Mouse (Mus musculus) CH12.LX (cell line): ENCODE measurements at regions not wholly inside any gene's neighbourhood (a gene's known extent, or its start where the extent isn't known, plus 50 kb on each side); places are given as distances from the start of the nearest gene placed in this dataset.

Experiments
- DNase-seq: peaks from one replicate; pipeline ENCODE4 v3.0.0-alpha.2; 2013; ENCODE audit errors: extremely low read depth
- H3K27ac ChIP-seq: 2 replicates; pipeline ENCODE4 v1.5.1; 2012; ENCODE audit warnings: low read depth, mild to moderate bottlenecking, control low read depth, moderate library complexity; ENCODE audit not compliant: insufficient read depth
- H3K27me3 ChIP-seq: replicated peaks from 2 replicates; pipeline ENCODE3; 2012; ENCODE audit warnings: inconsistent platforms
- H3K36me3 ChIP-seq, 2 experiments: replicated peaks in 1 of 2; 2 replicates each; pipeline versions ENCODE3 to v1.6.1; 2012; ENCODE audit warnings: inconsistent platforms in 1 of 2, low read length in 1 of 2, mild to moderate bottlenecking in 1 of 2, mixed read lengths in 1 of 2, moderate library complexity in 1 of 2; ENCODE audit not compliant: control insufficient read depth in 1 of 2, insufficient read depth in 1 of 2
- H3K4me1 ChIP-seq, 2 experiments: 2 replicates each; pipeline ENCODE4 v1.6.1; 2012; ENCODE audit warnings: inconsistent platforms in 1 of 2, moderate library complexity in 1 of 2; ENCODE audit not compliant: insufficient read depth in 2 of 2, control insufficient read depth in 1 of 2
- H3K4me2 ChIP-seq: 2 replicates; pipeline ENCODE4 v1.6.1; 2012; ENCODE audit warnings: low read depth, mild to moderate bottlenecking, control low read depth; ENCODE audit not compliant: poor library complexity, insufficient read depth, severe bottlenecking
- H3K4me3 ChIP-seq, 3 experiments: fragments of 150-350 bp in 1 of 3; sonication (generic) in 1 of 3; replicated peaks in 1 of 3; 2 replicates each; pipeline versions ENCODE3 to v1.5.1; 2011 to 2012; ENCODE audit warnings: low read depth in 2 of 3, low read length in 2 of 3, mild to moderate bottlenecking in 2 of 3, moderate library complexity in 2 of 3, control low read depth in 1 of 3, improper control_type of control experiment in 1 of 3, inconsistent platforms in 1 of 3, mixed read lengths in 1 of 3; ENCODE audit not compliant: poor library complexity in 1 of 3
- H3K79me2 ChIP-seq: replicated peaks from 2 replicates; pipeline ENCODE4 v1.6.1; 2012; ENCODE audit warnings: mild to moderate bottlenecking, moderate library complexity; ENCODE audit not compliant: control insufficient read depth, poor library complexity, insufficient read depth, severe bottlenecking; ENCODE audit errors: extremely low read depth
- H3K9ac ChIP-seq: 2 replicates; pipeline ENCODE4 v1.6.1; 2012; ENCODE audit warnings: low read depth, mild to moderate bottlenecking, control low read depth, moderate library complexity; ENCODE audit not compliant: insufficient read depth
- H3K9me3 ChIP-seq: replicated peaks from 2 replicates; pipeline ENCODE3; 2012; ENCODE audit warnings: low read length, inconsistent platforms, mixed read lengths
- CHD1 ChIP-seq: IDR thresholded peaks from 2 replicates; pipeline ENCODE4 v1.6.1; 2012; ENCODE audit warnings: low read depth, low read length, improper control_type of control experiment, inconsistent platforms
- CHD2 ChIP-seq: IDR thresholded peaks from 2 replicates; pipeline ENCODE4 v1.6.1; 2011; ENCODE audit warnings: low read length, improper control_type of control experiment
- E2F4 ChIP-seq: IDR thresholded peaks from 2 replicates; pipeline ENCODE4 v1.6.1; 2011; ENCODE audit warnings: low read depth, low read length, improper control_type of control experiment; ENCODE audit not compliant: insufficient replicate concordance
- ETS1 ChIP-seq: conservative IDR thresholded peaks from 2 replicates; pipeline ENCODE4 v1.6.1; 2012; ENCODE audit warnings: low read depth, mild to moderate bottlenecking, inconsistent platforms, low read length, improper control_type of control experiment, moderate library complexity
- GABPA ChIP-seq: IDR thresholded peaks from 2 replicates; pipeline ENCODE4 v1.6.1; 2012; ENCODE audit warnings: low read depth, low read length, improper control_type of control experiment, inconsistent platforms; ENCODE audit not compliant: insufficient replicate concordance
- JUN ChIP-seq: IDR thresholded peaks from 2 replicates; pipeline ENCODE4 v1.6.1; 2011; ENCODE audit warnings: low read depth, mild to moderate bottlenecking, low read length, improper control_type of control experiment, moderate library complexity; ENCODE audit not compliant: insufficient read depth
- JUND ChIP-seq: conservative IDR thresholded peaks from 2 replicates; pipeline ENCODE4 v1.6.1; 2011; ENCODE audit warnings: low read depth, low read length, improper control_type of control experiment
- KAT2A ChIP-seq: IDR thresholded peaks from 2 replicates; pipeline ENCODE4 v1.6.1; 2012; ENCODE audit warnings: low read length, improper control_type of control experiment, inconsistent platforms; ENCODE audit not compliant: insufficient replicate concordance
- MAFK ChIP-seq: IDR thresholded peaks from 2 replicates; pipeline ENCODE4 v1.6.1; 2011; ENCODE audit warnings: low read length, improper control_type of control experiment; ENCODE audit not compliant: insufficient replicate concordance
- MAX ChIP-seq: IDR thresholded peaks from 2 replicates; pipeline ENCODE4 v1.6.1; 2011; ENCODE audit warnings: low read length, improper control_type of control experiment
- MAZ ChIP-seq: IDR thresholded peaks from 2 replicates; pipeline ENCODE4 v1.6.1; 2012; ENCODE audit warnings: low read depth, mild to moderate bottlenecking, inconsistent platforms, low read length, improper control_type of control experiment, moderate library complexity
- MEF2A ChIP-seq: IDR thresholded peaks from 2 replicates; pipeline ENCODE4 v1.6.1; 2014; ENCODE audit warnings: low read depth, mild to moderate bottlenecking, inconsistent platforms, low read length, improper control_type of control experiment, borderline replicate concordance
- MXI1 ChIP-seq: IDR thresholded peaks from 2 replicates; pipeline ENCODE4 v1.6.1; 2011; ENCODE audit warnings: mild to moderate bottlenecking, low read depth, low read length, improper control_type of control experiment
- MYC ChIP-seq: IDR thresholded peaks from 2 replicates; pipeline ENCODE4 v1.6.1; 2011; ENCODE audit warnings: low read depth, mild to moderate bottlenecking, improper control_type of control experiment, low read length
- NELFE ChIP-seq: IDR thresholded peaks from 2 replicates; pipeline ENCODE4 v1.6.1; 2011; ENCODE audit warnings: low read depth, low read length, improper control_type of control experiment
- NRF1 ChIP-seq: IDR thresholded peaks from 2 replicates; pipeline ENCODE4 v1.6.1; 2014; ENCODE audit warnings: low read depth, mild to moderate bottlenecking, inconsistent platforms, low read length, improper control_type of control experiment, moderate library complexity
- PAX5 ChIP-seq: IDR thresholded peaks from 2 replicates; pipeline ENCODE4 v1.6.1; 2012; ENCODE audit warnings: low read length, inconsistent platforms, mixed read lengths
- POLR2A ChIP-seq: IDR thresholded peaks from 2 replicates; pipeline ENCODE4 v1.6.1; 2011; ENCODE audit warnings: low read depth, mild to moderate bottlenecking, improper control_type of control experiment, low read length
- RAD21 ChIP-seq: IDR thresholded peaks from 2 replicates; pipeline ENCODE4 v1.6.1; 2011; ENCODE audit warnings: low read depth, mild to moderate bottlenecking, low read length, improper control_type of control experiment, moderate library complexity
- RCOR1 ChIP-seq: conservative IDR thresholded peaks from 2 replicates; pipeline ENCODE4 v1.6.1; 2012; ENCODE audit warnings: low read depth, mild to moderate bottlenecking, inconsistent platforms, low read length, improper control_type of control experiment
- SIN3A ChIP-seq: IDR thresholded peaks from 2 replicates; pipeline ENCODE4 v1.6.1; 2012; ENCODE audit warnings: low read length, improper control_type of control experiment, inconsistent platforms
- SMC3 ChIP-seq: IDR thresholded peaks from 2 replicates; pipeline ENCODE4 v1.6.1; 2011; ENCODE audit warnings: low read depth, low read length, improper control_type of control experiment
- TBP ChIP-seq: conservative IDR thresholded peaks from 2 replicates; pipeline ENCODE4 v1.6.1; 2011; ENCODE audit warnings: low read depth, low read length, improper control_type of control experiment
- UBTF ChIP-seq: IDR thresholded peaks from 2 replicates; pipeline ENCODE4 v1.6.1; 2012; ENCODE audit warnings: low read depth, mild to moderate bottlenecking, inconsistent platforms, low read length, improper control_type of control experiment, moderate library complexity
- USF1 ChIP-seq: IDR thresholded peaks from 2 replicates; pipeline ENCODE4 v1.6.1; 2014; ENCODE audit warnings: low read depth, mild to moderate bottlenecking, inconsistent platforms, low read length, improper control_type of control experiment
- ZC3H11A ChIP-seq: IDR thresholded peaks from 2 replicates; pipeline ENCODE4 v1.6.1; 2012; ENCODE audit warnings: low read depth, mild to moderate bottlenecking, inconsistent platforms, low read length, improper control_type of control experiment
- ZKSCAN1 ChIP-seq: IDR thresholded peaks from 2 replicates; pipeline ENCODE4 v1.6.1; 2012; ENCODE audit warnings: low read depth, inconsistent platforms, low read length, improper control_type of control experiment, borderline replicate concordance
- ZNF384 ChIP-seq: IDR thresholded peaks from 2 replicates; pipeline ENCODE4 v1.6.1; 2012; ENCODE audit warnings: low read depth, low read length, improper control_type of control experiment, inconsistent platforms
- dilution Hi-C: fragments of 300-500 bp; cut with MboI; formaldehyde crosslinking; loops from 2 replicates; pipeline ENCODE4 v1.14.3; 2020; ENCODE audit warnings: low sequenced_read_pairs; ENCODE audit not compliant: extremely low pct_unique_long_range_greater_than_20kb, extremely low pct_ligation_motif_present
- in situ Hi-C: fragments of 300-500 bp; cut with MboI; formaldehyde crosslinking; loops from 3 replicates; pipeline ENCODE4 v1.14.3; 2019; ENCODE audit warnings: low sequenced_read_pairs, low pct_ligation_motif_present, low pct_unique_long_range_greater_than_20kb, mixed read lengths

DNA sequence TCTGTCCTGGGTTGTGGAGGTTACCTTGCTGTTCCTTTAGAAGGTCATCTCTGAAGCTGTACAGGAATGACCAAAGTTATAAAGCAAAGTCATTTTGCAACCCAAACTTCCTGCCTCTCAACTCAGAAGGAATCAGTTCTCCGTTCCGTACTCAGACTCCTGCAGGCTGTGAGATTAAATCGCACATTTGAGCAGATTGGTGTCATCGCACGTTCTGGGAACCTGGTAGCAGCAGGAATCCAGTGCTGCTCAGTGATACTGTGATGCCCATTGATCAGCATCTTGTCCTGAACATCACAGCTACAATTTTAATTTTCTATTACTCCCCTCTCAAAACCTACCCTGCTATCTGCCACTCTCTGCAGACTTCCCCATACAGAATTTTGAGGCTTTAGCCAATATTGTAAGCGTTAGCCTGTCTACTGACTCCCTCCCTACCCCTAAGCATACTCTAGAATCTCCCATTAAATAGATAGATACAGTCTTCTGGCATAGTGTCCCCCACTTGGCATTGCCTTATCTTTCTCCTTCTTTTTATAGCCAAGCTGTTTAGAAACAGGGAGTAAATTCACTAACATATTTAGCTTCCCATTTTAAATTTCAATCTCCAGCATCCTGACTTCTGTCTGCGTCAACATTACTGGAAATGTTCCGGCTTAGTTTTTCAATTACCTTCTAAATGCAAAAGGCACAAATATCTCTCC, 482.1 kb downstream of the Cntnap4 start:
- in situ Hi-C loops (no loop called here), dilution Hi-C loops (no loop called here)
- H3K4me2 ChIP-seq: no peak overlapping the region
- H3K4me1 ChIP-seq: no peaks in the 10 kb centered on the region
- H3K79me2 ChIP-seq: no peaks in the 10 kb centered on the region
- no peak overlapping the region for H3K9ac ChIP-seq
- no peaks in the 10 kb centered on the region for H3K36me3 ChIP-seq
- DNase-seq: no peak
- H3K27me3 ChIP-seq: no peaks in the 10 kb centered on the region
- no peak overlapping the region for H3K27ac ChIP-seq
- TF ChIP-seq ETS1: no peak
- TF ChIP-seq CHD1: no peak
- no peak for TF ChIP-seq MYC
- no peak for TF ChIP-seq GABPA
- no peak for TF ChIP-seq ZKSCAN1
- TF ChIP-seq PAX5: no peak
- TF ChIP-seq POLR2A: no peak
- no peak for TF ChIP-seq KAT2A
- TF ChIP-seq NELFE: no peak
- no peak for TF ChIP-seq USF1
- no peak for TF ChIP-seq ZC3H11A
- no peak for TF ChIP-seq MXI1
- TF ChIP-seq MAZ: no peak
- no peak for TF ChIP-seq JUND
- no peak for TF ChIP-seq MAFK
- no peak for TF ChIP-seq ZNF384
- TF ChIP-seq UBTF: no peak
- peaks cover 47% of the 10 kb centered on the region for H3K9me3 ChIP-seq
- H3K4me3 ChIP-seq: no peak overlapping the region

DNA sequence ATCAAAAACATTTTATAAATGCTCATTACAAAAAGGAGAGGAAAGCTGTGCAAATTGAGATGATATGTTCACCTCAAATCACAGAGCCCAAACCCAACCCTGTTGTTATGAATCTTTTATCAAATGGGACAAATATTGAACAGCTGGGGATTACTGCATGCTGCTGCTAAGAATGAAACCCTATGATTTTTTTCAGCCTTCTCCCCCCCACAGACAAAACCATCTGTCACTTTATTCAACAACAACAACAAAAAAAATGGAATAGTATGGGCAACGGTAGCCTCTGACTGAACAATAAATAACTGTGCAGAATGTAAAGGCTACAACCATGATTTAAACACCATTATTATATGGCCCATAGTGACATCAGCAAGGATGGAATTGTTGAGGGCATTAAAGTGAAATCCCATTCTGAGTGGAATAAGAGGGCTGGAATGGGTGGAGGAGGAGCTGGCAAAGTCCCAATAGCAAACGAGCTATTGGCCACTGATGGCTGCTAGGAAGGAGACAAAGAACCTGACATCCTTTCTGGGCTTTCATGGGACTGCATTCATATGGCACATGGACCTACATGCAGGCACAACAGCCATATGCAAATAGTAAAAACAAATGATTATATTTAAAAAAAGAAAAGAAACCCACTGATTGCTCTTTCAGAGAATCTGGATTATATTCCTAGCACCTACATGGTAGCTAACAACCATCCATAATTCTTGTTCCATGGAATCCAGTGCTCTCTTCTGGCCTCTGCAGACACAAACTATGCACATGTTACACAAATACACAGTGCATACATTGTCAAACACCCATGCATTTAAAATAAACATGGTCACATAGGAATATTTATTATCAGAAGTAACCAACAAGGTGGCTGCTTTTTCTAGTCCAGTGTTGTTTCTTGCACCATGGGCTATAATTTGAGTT, 495.7 kb downstream of the Cntnap4 start:
- no peak for DNase-seq
- H3K4me1 ChIP-seq: no peaks in the 10 kb centered on the region
- no peak for TF ChIP-seq NRF1
- no peak for TF ChIP-seq MAZ
- TF ChIP-seq SMC3: no peak
- no peak for TF ChIP-seq UBTF
- no peak for TF ChIP-seq ZKSCAN1
- no peak for TF ChIP-seq JUND
- no peak for TF ChIP-seq ZNF384
- no peak for TF ChIP-seq POLR2A
- TF ChIP-seq CHD2: no peak
- no peak for TF ChIP-seq E2F4
- TF ChIP-seq MAX: no peak
- TF ChIP-seq JUN: no peak
- no peak for TF ChIP-seq RCOR1
- no peak for TF ChIP-seq SIN3A
- TF ChIP-seq TBP: no peak
- no peak for TF ChIP-seq MEF2A
- no peak for TF ChIP-seq USF1
- TF ChIP-seq RAD21: no peak
- TF ChIP-seq, all 38 proteins: peak for 0
- Histone ChIP-seq H3K79me2 (no peaks in the 10 kb centered on the region), H3K36me3 (no peaks in the 10 kb centered on the region), H3K9me3 (peaks cover 42% of the 10 kb centered on the region), H3K27ac (no peak overlapping the region), H3K4me2 (no peak overlapping the region), H3K9ac (no peak overlapping the region), H3K27me3 (no peaks in the 10 kb centered on the region), H3K4me3 (no peak overlapping the region)
- dilution Hi-C loops: no loop called here
- in situ Hi-C loops: no loop called here
